Mouse (Mus musculus) G1E (cell line): Measurements from ENCODE around the gene Slco1a5. TPM values are rescaled to one million over a fixed set of nuclear protein-coding genes. Genes with fewer than 3 reads are reported as not detected.
A peak's percentile ranks its signal among the peaks of the same experiment; 100 is the strongest.

Source experiments
- ATAC-seq: 2 replicates; pipeline ENCODE4 v1.8.0; 2016; ENCODE audit warnings: mild to moderate bottlenecking; ENCODE audit not compliant: insufficient number of reproducible peaks, poor library complexity, low FRiP score, severe bottlenecking; ENCODE audit errors: extremely low read depth
- DNase-seq: peaks from one replicate; pipeline ENCODE4 v3.0.0; 2012; ENCODE audit warnings: low spot score
- H3K27me3 ChIP-seq: 2 replicates; pipeline ENCODE4 v1.6.1; 2012; ENCODE audit warnings: mild to moderate bottlenecking, low read length, inconsistent platforms; ENCODE audit not compliant: insufficient read depth
- H3K36me3 ChIP-seq: replicated peaks from 2 replicates; pipeline ENCODE3; 2012; ENCODE audit warnings: mild to moderate bottlenecking, inconsistent platforms
- H3K4me1 ChIP-seq: 2 replicates; pipeline ENCODE4 v1.6.1; 2012; ENCODE audit warnings: low read depth, low read length, inconsistent platforms, mixed read lengths; ENCODE audit not compliant: insufficient read depth
- H3K4me3 ChIP-seq: 2 replicates; pipeline ENCODE4 v1.5.1; 2012; ENCODE audit warnings: low read depth, mild to moderate bottlenecking, inconsistent platforms, low read length, moderate library complexity, mixed read lengths
- H3K9me3 ChIP-seq: replicated peaks from 2 replicates; pipeline ENCODE4 v1.6.1; 2012; ENCODE audit warnings: inconsistent platforms
- CTCF ChIP-seq: IDR thresholded peaks from 2 replicates; pipeline ENCODE4 v1.5.1; 2012; ENCODE audit warnings: low read depth, low read length, inconsistent platforms, mixed read lengths
- GATA1 ChIP-seq: IDR thresholded peaks from 2 replicates; pipeline ENCODE4 v1.6.1; 2012; ENCODE audit warnings: borderline replicate concordance, low read length, inconsistent platforms, mixed read lengths
- GATA2 ChIP-seq: IDR thresholded peaks from 2 replicates; pipeline ENCODE4 v1.6.1; 2012; ENCODE audit warnings: low read depth, low read length, inconsistent platforms, borderline replicate concordance
- POLR2AphosphoS5 ChIP-seq: IDR thresholded peaks from 2 replicates; pipeline ENCODE4 v1.6.1; 2012; ENCODE audit warnings: low read depth, low read length, inconsistent platforms; ENCODE audit not compliant: insufficient replicate concordance
- TAL1 ChIP-seq: conservative IDR thresholded peaks from 2 replicates; pipeline ENCODE4 v1.6.1; 2012; ENCODE audit warnings: low read depth, low read length, inconsistent platforms, mixed read lengths
- polyA plus RNA-seq: library from polyadenylated mRNA; stranded (reverse); fragments of >175 nt; gene quantifications from 2 replicates; pipeline ENCODE4 v1.2.3, GENCODE M21; 2012
- total RNA-seq, 2 experiments: library from RNA; stranded (forward) in 1 of 2; stranded (reverse) in 1 of 2; fragments of 200-1000 nt in 1 of 2; fragments of >200 nt in 1 of 2; fragmentation: Nextera tagmentation in 1 of 2; gene quantifications; 2 replicates each; pipeline ENCODE4 v1.2.3; 2014 to 2017

Gene Slco1a5
- total and polyA plus RNA-seq, 3 experiments, result 0.05 TPM; not detected in 2

DNA sequence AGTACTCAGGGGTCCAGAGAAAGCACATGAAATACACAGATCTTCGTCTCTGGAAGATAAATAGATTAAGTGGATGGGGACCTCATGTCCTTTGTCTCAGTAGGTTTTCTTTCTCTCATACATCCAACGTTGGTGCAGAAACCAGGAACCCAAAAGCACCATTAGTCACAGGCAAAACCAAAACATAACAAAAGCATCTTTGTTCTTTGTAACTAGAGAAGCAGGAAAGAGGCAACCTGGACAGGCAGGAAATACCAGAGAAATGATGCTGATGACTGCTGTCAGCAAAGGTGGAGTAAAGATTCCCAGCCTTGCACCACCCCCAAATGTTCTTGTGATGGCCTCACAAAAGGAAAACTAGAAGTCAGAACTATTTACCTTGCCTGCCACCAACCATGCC lies 16.8 kb upstream of the Slco1a5 start:
- H3K36me3 ChIP-seq, result no peaks in the 10 kb centered on the region
- no peak for TF ChIP-seq GATA1
- no peak for TF ChIP-seq TAL1
- no peak for TF ChIP-seq GATA2
- TF ChIP-seq CTCF, result no peak
- TF ChIP-seq POLR2AphosphoS5, result no peak
- no peaks in the 10 kb centered on the region for H3K9me3 ChIP-seq
- H3K4me3 ChIP-seq, result no peak overlapping the region
- no peak for ATAC-seq
- H3K27me3 ChIP-seq, result no peaks in the 10 kb centered on the region
- H3K4me1 ChIP-seq, result peaks cover 10% of the 10 kb centered on the region; the same call in 1 of the 2 replicates
- no peak for DNase-seq

DNA sequence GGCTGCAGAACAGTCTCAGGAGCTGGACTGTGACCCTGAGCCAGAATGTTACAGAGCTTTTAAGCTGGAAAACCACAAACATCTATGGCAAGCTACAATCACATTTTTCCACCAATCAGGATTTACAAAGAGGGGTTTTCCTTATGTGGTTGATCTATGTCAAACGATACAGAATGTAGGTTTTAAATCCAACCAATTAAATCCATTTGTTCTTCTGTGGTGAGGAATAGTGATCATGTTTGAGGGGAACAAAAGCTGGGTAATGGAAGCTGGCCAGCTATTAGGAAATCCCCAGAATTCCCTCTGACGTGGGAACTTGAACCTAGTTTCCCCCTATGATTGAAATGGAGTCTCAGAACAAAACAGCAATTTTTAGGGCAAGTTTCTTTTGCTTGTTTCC lies 16.2 kb upstream of the Slco1a5 start:
- H3K9me3 ChIP-seq, result no peaks in the 10 kb centered on the region
- H3K4me1 ChIP-seq, result peaks cover 10% of the 10 kb centered on the region; the same call in 1 of the 2 replicates
- H3K4me3 ChIP-seq, result no peak overlapping the region
- TF ChIP-seq GATA1 (no peak), CTCF (no peak), TAL1 (no peak), POLR2AphosphoS5 (no peak), GATA2 (no peak)
- no peaks in the 10 kb centered on the region for H3K27me3 ChIP-seq
- H3K36me3 ChIP-seq, result no peaks in the 10 kb centered on the region
- ATAC-seq (no peak), DNase-seq (no peak)

- Histone ChIP-seq H3K27me3 (no peaks in the 10 kb centered on the region), H3K4me3 (no peak overlapping the region), H3K4me1 (peaks cover 37% of the 10 kb centered on the region), H3K36me3 (no peaks in the 10 kb centered on the region), H3K9me3 (no peaks in the 10 kb centered on the region)
- TF ChIP-seq TAL1 (no peak), POLR2AphosphoS5 (no peak), GATA1 (no peak), GATA2 (no peak)
- ATAC-seq (no peak), DNase-seq (no peak)
These were observed 6.4 kb upstream of the Slco1a5 start for GRCm38 (mm10) chr6:142329201-142329600.

DNA sequence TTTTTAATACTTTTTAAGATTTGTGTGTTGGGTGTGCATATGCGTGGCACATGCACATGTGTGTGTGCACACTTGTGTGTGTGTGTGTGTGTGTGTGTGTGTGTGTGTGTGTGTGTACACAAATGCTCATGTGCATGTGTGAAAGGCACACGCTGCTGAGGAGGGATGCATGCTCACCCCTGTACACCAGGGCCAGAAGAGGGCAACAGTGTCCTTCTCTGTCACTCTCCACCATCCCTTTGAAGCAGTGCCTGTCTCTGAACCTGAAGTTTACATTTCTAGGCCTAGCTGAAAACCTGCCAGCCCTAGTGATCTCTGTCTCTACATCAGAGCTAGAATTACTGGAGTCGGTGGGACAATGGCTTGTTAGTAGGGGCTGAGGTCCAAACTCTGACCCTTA lies 3.8 kb upstream of the Slco1a5 start:
- no peaks in the 10 kb centered on the region for H3K27me3 ChIP-seq
- ATAC-seq, result peak; percentile 42; the same call in 1 of the 2 replicates
- H3K9me3 ChIP-seq, result no peaks in the 10 kb centered on the region
- TF ChIP-seq TAL1, result no peak
- TF ChIP-seq GATA1, result no peak
- no peak for TF ChIP-seq CTCF
- TF ChIP-seq GATA2, result no peak
- TF ChIP-seq POLR2AphosphoS5, result no peak
- H3K4me1 ChIP-seq, result peaks cover 42% of the 10 kb centered on the region
- no peak overlapping the region for H3K4me3 ChIP-seq
- DNase-seq, result no peak
- no peaks in the 10 kb centered on the region for H3K36me3 ChIP-seq

GRCm38 (mm10) chr6:142317106-142317505 lies 5.7 kb downstream of the Slco1a5 start:
- DNase-seq, result no peak
- no peaks in the 10 kb centered on the region for H3K36me3 ChIP-seq
- TF ChIP-seq TAL1, result no peak
- ATAC-seq, result peak; percentile 50
- no peaks in the 10 kb centered on the region for H3K9me3 ChIP-seq
- peaks cover 28% of the 10 kb centered on the region for H3K4me1 ChIP-seq
- no peak overlapping the region for H3K4me3 ChIP-seq
- H3K27me3 ChIP-seq, result no peaks in the 10 kb centered on the region

DNA sequence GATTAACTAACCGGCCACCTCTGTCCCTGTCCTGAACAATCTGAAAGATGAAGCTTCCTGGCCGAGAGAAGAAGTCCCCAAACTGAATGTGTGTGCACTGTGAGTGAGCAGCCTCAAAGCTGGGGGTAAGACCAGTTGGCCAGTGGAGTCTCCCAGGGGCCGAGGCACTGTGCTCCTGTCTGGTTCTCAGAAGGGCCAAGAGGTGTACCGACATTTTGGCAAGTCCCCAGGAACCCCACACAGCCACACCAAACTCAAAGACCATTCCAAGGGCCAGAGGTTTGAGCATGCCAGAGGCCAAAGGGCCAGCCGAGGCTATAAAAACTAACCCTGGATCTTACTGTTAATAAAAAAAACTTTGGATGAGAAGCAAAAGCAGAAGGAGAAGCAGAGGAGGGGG lies 8.5 kb downstream of the Slco1a5 start:
- no peaks in the 10 kb centered on the region for H3K36me3 ChIP-seq
- H3K9me3 ChIP-seq, result no peaks in the 10 kb centered on the region
- H3K4me1 ChIP-seq, result peaks cover 28% of the 10 kb centered on the region
- no peak for DNase-seq
- ATAC-seq, result no peak
- no peaks in the 10 kb centered on the region for H3K27me3 ChIP-seq
- no peak overlapping the region for H3K4me3 ChIP-seq
- TF ChIP-seq GATA1 (no peak), GATA2 (no peak), CTCF (no peak), POLR2AphosphoS5 (no peak), TAL1 (no peak)

DNA sequence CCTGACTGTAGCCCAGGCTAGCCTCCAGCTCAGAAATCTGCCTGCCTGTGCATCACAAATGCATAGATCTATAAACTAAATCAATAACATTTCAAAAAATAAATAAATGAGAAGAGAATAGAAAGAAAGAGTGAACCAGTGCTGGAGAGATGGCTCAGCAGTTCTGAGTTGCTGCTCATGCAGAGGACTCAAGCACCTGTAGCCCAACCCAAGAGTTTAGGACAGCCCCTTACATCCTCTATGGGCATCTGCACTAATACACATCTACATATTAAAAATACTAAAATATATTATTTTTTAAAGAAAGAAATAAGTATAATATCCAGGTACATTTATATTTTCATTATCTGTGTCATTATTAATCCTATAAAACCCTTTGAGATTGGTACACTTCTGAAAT lies 17.7 kb downstream of the Slco1a5 start:
- Histone ChIP-seq H3K27me3 (no peaks in the 10 kb centered on the region), H3K36me3 (no peaks in the 10 kb centered on the region), H3K4me3 (no peak overlapping the region), H3K9me3 (no peaks in the 10 kb centered on the region), H3K4me1 (peaks cover 17% of the 10 kb centered on the region)
- TF ChIP-seq CTCF (no peak), GATA2 (no peak), GATA1 (no peak), TAL1 (no peak)
- DNase-seq, result no peak
- ATAC-seq, result no peak
